Mouse (Mus musculus): ENCODE measurements at regions not wholly inside any gene's neighbourhood (a gene's known extent, or its start where the extent isn't known, plus 50 kb on each side); places are given as distances from the start of the nearest gene placed in this dataset.

GRCm38 (mm10) chr8:35227079-35227478, 538.5 kb upstream of the Gm19410 start:
- in situ Hi-C loops (cut with MboI; ENCODE audit: unreplicated experiment in 2 of 2): no loop called here

DNA sequence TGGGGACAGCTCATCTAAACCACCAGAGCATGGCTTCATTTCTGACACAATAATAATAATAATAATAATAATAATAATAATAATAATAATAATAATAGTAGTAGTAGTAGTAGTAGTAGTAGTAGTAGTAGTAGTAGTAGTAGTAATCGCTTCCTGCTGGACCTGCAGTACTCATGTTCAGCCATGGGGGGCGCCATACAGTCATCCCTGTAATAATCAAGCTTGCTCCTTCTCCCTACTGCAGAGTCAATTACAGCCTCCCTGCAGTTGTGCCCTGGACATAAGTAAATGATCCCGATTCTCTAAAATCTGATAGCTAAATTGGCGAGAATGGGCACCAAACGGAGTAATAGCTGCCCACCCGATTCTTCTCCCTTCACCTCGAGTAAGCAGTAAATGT, 537.1 kb upstream of the Gm19410 start:
- in situ Hi-C loops (cut with MboI; ENCODE audit: unreplicated experiment in 2 of 2): no loop called here

- in situ Hi-C loops (cut with MboI; ENCODE audit: unreplicated experiment in 2 of 2): no loop called here
Observed at GRCm38 (mm10) chr8:35233520-35234186, 531.9 kb upstream of the Gm19410 start.

- in situ Hi-C loops (cut with MboI; ENCODE audit: unreplicated experiment in 2 of 2): no loop called here
Observed at GRCm38 (mm10) chr8:35234436-35234835, 531.2 kb upstream of the Gm19410 start.

GRCm38 (mm10) chr8:35235815-35236509, 529.6 kb upstream of the Gm19410 start:
- in situ Hi-C loops (cut with MboI; ENCODE audit: unreplicated experiment in 2 of 2): no loop called here

GRCm38 (mm10) chr8:35237279-35237678, 528.3 kb upstream of the Gm19410 start:
- in situ Hi-C loops (cut with MboI; ENCODE audit: unreplicated experiment in 2 of 2): no loop called here

DNA sequence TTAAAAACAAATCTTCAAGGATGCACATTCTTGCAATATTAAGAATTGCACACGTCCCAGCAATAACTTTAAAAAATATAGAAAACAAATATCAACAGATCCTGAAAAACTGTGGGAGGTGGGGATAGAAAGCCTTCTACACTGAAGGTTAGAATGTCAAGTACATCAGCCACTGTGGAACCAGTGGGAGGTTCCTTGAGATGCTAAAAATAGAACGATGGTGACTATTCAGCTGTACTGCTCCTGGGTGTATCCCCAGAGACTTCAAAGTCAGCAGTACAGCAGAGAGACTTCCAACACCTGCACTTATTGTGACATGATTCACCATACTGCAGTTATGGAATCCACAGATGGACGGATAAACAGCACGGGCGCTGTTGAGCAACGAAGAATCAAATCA, 524.7 kb upstream of the Gm19410 start:
- in situ Hi-C loops (cut with MboI; ENCODE audit: unreplicated experiment in 2 of 2): no loop called here

DNA sequence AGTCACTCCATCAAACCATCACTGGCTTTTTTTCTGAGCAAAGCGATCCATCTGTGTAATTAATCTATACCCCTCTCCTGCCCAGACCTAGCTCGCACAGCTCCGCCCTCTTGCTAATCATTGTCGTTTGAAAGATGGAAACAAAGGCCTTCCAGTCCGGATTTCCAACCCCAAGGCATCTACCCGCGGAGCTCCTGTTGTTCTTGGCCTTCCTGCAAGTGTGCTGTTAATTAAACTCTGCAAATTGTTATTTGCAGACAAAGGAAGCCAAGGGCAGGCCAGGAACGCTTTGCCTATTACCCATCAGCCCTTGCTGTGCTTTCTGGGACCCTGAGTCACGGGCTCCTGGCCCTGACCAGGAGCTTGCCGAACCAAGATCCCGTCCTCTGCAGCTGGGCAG, 522.0 kb upstream of the Gm19410 start:
- in situ Hi-C loops (cut with MboI; ENCODE audit: unreplicated experiment in 2 of 2): no loop called here

DNA sequence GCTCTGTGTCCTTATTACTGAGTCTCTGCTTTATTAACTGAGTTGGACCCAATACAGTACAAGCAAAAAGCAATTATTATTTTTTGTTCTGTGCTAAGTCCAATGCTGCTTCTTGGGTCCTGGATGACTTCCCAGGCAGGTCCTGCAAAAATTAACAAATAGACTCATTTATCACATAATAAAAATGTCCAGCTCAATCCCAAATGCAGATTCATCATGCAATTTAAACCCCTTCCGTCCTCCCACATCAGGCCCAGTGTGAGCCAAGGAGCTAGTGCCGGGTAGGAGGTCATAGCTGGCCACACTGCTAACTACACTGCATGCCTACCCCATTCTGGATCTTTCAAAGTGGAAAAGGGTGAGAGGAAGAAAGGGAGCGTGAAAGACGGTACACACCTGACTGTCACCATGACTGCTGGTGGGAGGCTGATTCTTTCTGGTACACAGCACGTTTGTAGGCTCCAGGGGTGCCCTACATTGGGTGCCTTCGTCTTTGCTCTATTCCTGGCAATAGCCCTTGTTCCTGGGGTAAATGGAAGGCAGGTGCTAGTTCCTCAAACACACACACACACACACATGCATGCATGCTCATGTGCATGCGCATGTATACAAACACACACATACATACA, 515.7 kb upstream of the Gm19410 start:
- in situ Hi-C loops (cut with MboI; ENCODE audit: unreplicated experiment in 2 of 2): no loop called here

DNA sequence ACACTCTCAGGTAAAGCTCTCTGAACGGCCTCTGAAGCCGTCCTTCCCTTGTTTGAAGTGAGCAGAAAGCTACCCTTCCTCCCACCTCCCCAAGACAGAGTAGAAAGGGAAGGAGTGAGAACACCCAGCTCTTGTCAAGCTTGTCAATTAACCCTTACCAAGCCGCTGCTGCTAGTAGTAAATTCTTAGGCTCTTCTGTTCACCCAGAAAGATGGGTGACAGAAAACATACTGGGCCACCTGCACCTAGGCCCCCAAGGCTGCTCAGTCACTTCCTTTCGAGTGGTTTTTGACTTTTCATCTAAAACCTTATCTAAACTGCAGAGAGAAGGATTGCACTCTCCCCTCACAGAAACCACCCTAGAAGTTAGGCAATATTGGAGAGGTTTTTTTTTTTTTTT, 514.9 kb upstream of the Gm19410 start:
- in situ Hi-C loops (cut with MboI; ENCODE audit: unreplicated experiment in 2 of 2): no loop called here

DNA sequence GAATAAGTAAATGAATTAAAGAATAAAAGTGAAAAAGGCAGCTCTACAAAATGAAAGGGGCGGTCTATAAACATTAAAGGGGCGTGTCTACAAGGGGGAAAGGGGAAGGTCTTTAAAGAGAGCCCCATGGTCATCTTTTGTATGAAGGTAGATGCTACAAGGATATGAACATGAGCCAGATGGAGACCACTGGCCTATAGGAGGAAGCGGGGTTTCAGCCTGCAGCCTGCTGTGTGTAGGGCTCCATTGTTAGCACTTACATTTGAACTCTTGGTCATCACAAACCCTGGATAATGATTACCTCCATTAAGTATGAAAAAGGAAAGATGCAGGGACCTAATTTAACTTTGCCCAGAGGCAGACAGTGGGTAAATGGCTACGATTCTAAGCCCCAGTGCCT, 511.6 kb upstream of the Gm19410 start:
- in situ Hi-C loops (cut with MboI; ENCODE audit: unreplicated experiment in 2 of 2): no loop called here

- in situ Hi-C loops (cut with MboI; ENCODE audit: unreplicated experiment in 2 of 2): no loop called here
Observed at GRCm38 (mm10) chr8:35255327-35255726, 510.3 kb upstream of the Gm19410 start.

DNA sequence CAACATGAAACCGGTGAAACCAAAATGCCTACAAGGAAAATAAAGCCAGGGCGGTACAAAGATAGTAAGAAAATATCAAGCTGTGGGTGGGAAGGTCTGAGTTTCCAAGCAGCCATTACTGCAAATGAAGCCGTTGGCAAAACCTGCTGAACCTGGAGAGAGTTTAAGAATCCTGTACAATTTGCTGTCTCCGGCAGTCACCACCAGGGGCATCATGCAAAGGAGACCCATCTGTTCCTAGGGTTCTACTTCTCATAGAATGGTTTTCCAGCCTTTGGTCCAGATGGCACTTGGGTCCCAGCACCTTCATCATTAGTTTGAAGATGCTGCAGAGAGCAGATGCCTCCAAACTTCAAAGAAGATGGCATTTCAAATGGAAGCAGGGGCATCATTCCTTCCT, 508.6 kb upstream of the Gm19410 start:
- in situ Hi-C loops (cut with MboI; ENCODE audit: unreplicated experiment in 2 of 2): no loop called here

DNA sequence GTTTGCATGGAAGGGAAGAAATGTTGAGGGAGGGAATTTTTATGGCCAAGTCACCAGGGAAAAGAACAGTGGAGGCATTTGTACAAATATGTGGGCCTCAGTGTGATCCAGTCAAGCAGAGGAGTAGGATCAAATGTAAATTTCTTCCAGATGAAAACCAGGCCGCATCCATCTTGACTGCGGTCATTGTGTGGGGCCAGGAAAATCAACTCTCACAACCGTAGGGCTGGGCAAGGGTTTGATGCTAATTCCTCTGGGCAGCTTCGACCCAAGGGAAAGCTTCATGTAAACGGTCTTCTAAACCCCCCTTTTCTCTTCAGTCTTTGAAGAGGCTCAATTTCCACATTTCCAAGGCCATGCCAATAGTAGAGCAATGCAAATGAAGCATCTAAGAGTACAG, 497.4 kb upstream of the Gm19410 start:
- in situ Hi-C loops (cut with MboI; ENCODE audit: unreplicated experiment in 2 of 2): no loop called here

- in situ Hi-C loops (cut with MboI; ENCODE audit: unreplicated experiment in 2 of 2): no loop called here
Observed at GRCm38 (mm10) chr8:35268986-35269385, 496.6 kb upstream of the Gm19410 start.

DNA sequence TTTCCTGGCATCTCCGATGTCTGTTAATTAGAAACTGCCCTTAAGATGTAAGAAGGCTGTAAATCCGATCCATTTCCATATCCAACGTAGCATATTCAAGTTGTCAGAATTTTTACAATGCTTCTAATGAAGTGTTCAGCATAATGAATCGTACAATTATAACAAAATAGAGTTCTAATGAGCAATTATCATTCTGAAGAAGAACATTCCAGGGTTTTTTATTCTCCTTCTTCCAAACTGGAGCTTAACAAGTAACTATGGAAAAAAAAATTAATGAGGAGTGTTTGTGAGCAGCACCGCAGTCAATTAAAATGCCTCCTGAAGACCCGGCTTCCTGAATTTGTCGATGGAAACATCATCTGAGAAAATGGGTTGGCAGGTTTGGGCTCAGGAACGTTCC, 489.6 kb upstream of the Gm19410 start:
- in situ Hi-C loops (cut with MboI; ENCODE audit: unreplicated experiment in 2 of 2): no loop called here

DNA sequence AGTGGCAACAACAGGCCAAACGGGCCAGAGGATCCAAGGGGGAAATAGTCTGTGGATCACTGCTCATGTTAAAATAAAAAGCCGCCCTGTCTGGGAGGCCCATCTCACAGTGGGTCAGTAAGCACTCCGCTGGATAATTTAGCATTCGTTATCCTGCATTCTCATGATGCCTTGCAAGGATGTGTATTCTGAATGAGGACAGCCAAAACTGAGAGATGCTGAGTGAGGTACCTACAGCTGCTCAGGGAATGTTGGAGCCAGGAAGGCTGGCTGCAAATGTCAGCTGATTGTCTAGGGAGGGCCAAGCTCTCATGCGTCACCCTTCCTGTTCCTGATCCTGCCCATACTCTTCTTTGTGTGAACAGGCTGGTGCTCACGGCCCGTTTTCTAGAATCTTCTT, 489.1 kb upstream of the Gm19410 start:
- in situ Hi-C loops (cut with MboI; ENCODE audit: unreplicated experiment in 2 of 2): no loop called here

DNA sequence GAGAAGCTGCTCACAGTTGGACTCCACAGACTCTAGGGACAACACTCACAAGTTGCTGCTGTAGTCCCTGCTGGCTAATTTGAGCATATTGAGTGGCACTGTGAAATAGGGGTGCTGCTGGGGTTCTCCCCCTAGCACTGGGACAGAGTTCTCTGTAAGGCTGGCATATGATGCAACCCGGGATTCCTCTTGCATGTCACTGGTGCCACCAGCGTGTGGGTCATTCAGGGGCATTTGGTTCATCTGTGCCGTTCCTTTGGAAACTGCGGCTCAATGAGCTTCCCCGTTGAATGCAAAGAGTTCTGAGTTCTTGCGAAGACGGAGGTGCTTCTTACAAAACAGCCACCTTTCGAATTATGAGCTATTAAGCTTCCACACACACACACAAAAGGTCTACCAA, 486.6 kb upstream of the Gm19410 start:
- in situ Hi-C loops (cut with MboI; ENCODE audit: unreplicated experiment in 2 of 2): no loop called here

DNA sequence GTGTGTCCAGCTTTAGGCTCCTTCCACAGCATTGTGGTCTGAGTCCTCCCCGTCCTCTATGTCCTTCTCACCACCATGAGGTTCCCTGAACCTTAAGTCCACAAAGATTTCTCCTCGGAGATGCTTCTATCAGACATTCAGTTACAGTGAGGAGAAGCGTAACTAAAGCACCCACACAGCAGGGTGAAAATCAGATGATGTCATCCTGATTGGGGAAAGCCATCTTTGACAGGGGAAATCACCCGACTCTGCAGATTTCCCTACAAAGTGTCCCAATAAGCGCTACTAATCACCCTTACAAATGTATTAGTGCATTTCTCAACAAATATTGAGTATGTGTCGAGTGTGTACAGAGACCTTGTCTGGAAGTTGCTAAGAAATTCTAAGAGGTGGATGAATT, 484.8 kb upstream of the Gm19410 start:
- in situ Hi-C loops (cut with MboI; ENCODE audit: unreplicated experiment in 2 of 2): no loop called here

- in situ Hi-C loops (cut with MboI; ENCODE audit: unreplicated experiment in 2 of 2): no loop called here
Observed at GRCm38 (mm10) chr8:35283366-35283765, 482.2 kb upstream of the Gm19410 start.

- in situ Hi-C loops (cut with MboI; ENCODE audit: unreplicated experiment in 2 of 2): no loop called here
Observed at GRCm38 (mm10) chr8:35289018-35289417, 476.6 kb upstream of the Gm19410 start.

GRCm38 (mm10) chr8:35289967-35290366, 475.6 kb upstream of the Gm19410 start:
- in situ Hi-C loops (cut with MboI; ENCODE audit: unreplicated experiment in 2 of 2): no loop called here
